Mouse (Mus musculus): ENCODE results near the gene Mycbp2. TPM values are rescaled to one million over a fixed set of nuclear protein-coding genes. Genes with fewer than 3 reads are reported as not detected.
A peak's percentile ranks its signal among the peaks of the same experiment; 100 is the strongest.

Gene Mycbp2
- polyA plus RNA-seq, 1 experiment from 2014 or later: 6.7 TPM

GRCm38 (mm10) chr14:103075166-103075565 lies 271.4 kb downstream of the Mycbp2 start:
- Histone ChIP-seq H3K27ac (ENCODE audit: low read length) (no peak overlapping the region), H3K27me3 (ENCODE audit: control insufficient read depth, insufficient read depth, low read depth, low read length) (no peaks in the 10 kb centered on the region), H3K4me1 (ENCODE audit: control insufficient read depth, low read depth, low read length) (peaks cover 8% of the 10 kb centered on the region), H3K9ac (ENCODE audit: low read depth, low read length) (no peak overlapping the region), H3K9me3 (replicated peaks; ENCODE audit: control insufficient read depth, low read length) (no peaks in the 10 kb centered on the region), H3K4me2 (ENCODE audit: low read depth, low read length) (no peak overlapping the region), H3K36me3 (ENCODE audit: control insufficient read depth, insufficient read depth) (peaks cover 30% of the 10 kb centered on the region), H3K4me3 (ENCODE audit: low read depth, low read length) (no peak overlapping the region)
- no peak for ATAC-seq (ENCODE audit: low read depth)
- WGBS (ENCODE audit: insufficient replicate concordance): 57% methylated on average over 7 of the region's 7 CpGs

- Histone ChIP-seq H3K36me3 (ENCODE audit: control insufficient read depth, insufficient read depth) (peaks cover 30% of the 10 kb centered on the region), H3K27ac (ENCODE audit: low read length) (no peak overlapping the region), H3K27me3 (ENCODE audit: control insufficient read depth, insufficient read depth, low read depth, low read length) (no peaks in the 10 kb centered on the region), H3K9ac (ENCODE audit: low read depth, low read length) (no peak overlapping the region), H3K4me2 (ENCODE audit: low read depth, low read length) (no peak overlapping the region), H3K4me3 (ENCODE audit: low read depth, low read length) (no peak overlapping the region), H3K9me3 (replicated peaks; ENCODE audit: control insufficient read depth, low read length) (no peaks in the 10 kb centered on the region), H3K4me1 (ENCODE audit: control insufficient read depth, low read depth, low read length) (peaks cover 15% of the 10 kb centered on the region)
- ATAC-seq (ENCODE audit: low read depth): no peak
- WGBS (ENCODE audit: insufficient replicate concordance): 93% methylated on average over 8 of the region's 8 CpGs
These were observed 272.8 kb downstream of the Mycbp2 start for GRCm38 (mm10) chr14:103073825-103074224.

- Histone ChIP-seq H3K36me3 (ENCODE audit: control insufficient read depth, insufficient read depth) (peaks cover 30% of the 10 kb centered on the region), H3K9me3 (replicated peaks; ENCODE audit: control insufficient read depth, low read length) (no peaks in the 10 kb centered on the region), H3K27ac (ENCODE audit: low read length) (no peak overlapping the region), H3K9ac (ENCODE audit: low read depth, low read length) (no peak overlapping the region), H3K4me3 (ENCODE audit: low read depth, low read length) (no peak overlapping the region), H3K4me1 (ENCODE audit: control insufficient read depth, low read depth, low read length) (peaks cover 15% of the 10 kb centered on the region), H3K4me2 (ENCODE audit: low read depth, low read length) (no peak overlapping the region), H3K27me3 (ENCODE audit: control insufficient read depth, insufficient read depth, low read depth, low read length) (no peaks in the 10 kb centered on the region)
- no peak for ATAC-seq (ENCODE audit: low read depth)
- 82% methylated on average over 4 of the region's 4 CpGs for WGBS (ENCODE audit: insufficient replicate concordance)
These were observed 273.9 kb downstream of the Mycbp2 start for GRCm38 (mm10) chr14:103072731-103073130.

GRCm38 (mm10) chr14:103071471-103071870 lies 275.1 kb downstream of the Mycbp2 start:
- H3K9ac ChIP-seq (ENCODE audit: low read depth, low read length): no peak overlapping the region
- WGBS (ENCODE audit: insufficient replicate concordance): 81% methylated on average over 12 of the region's 12 CpGs
- peaks cover 26% of the 10 kb centered on the region for H3K36me3 ChIP-seq (ENCODE audit: control insufficient read depth, insufficient read depth)
- H3K4me1 ChIP-seq (ENCODE audit: control insufficient read depth, low read depth, low read length): peaks cover 15% of the 10 kb centered on the region
- no peak overlapping the region for H3K27ac ChIP-seq (ENCODE audit: low read length)
- no peak overlapping the region; the same call in 1 of the 2 replicates for H3K4me3 ChIP-seq (ENCODE audit: low read depth, low read length)
- no peaks in the 10 kb centered on the region for H3K27me3 ChIP-seq (ENCODE audit: control insufficient read depth, insufficient read depth, low read depth, low read length)
- no peaks in the 10 kb centered on the region for H3K9me3 ChIP-seq (replicated peaks; ENCODE audit: control insufficient read depth, low read length)
- H3K4me2 ChIP-seq (ENCODE audit: low read depth, low read length): peak overlapping the region; percentile 92; the same call in 1 of the 2 replicates
- ATAC-seq (ENCODE audit: low read depth): no peak

GRCm38 (mm10) chr14:103070790-103071189 lies 275.8 kb downstream of the Mycbp2 start:
- 3% methylated on average over 10 of the region's 10 CpGs for WGBS (ENCODE audit: insufficient replicate concordance)
- H3K4me2 ChIP-seq (ENCODE audit: low read depth, low read length): peak overlapping the region; percentile 92
- H3K4me3 ChIP-seq (ENCODE audit: low read depth, low read length): peak overlapping the region; percentile 78
- no peaks in the 10 kb centered on the region for H3K9me3 ChIP-seq (replicated peaks; ENCODE audit: control insufficient read depth, low read length)
- peak overlapping the region; percentile 79 for H3K9ac ChIP-seq (ENCODE audit: low read depth, low read length)
- peak overlapping the region; percentile 98 for H3K27ac ChIP-seq (ENCODE audit: low read length)
- no peak for ATAC-seq (ENCODE audit: low read depth)
- H3K27me3 ChIP-seq (ENCODE audit: control insufficient read depth, insufficient read depth, low read depth, low read length): no peaks in the 10 kb centered on the region
- H3K36me3 ChIP-seq (ENCODE audit: control insufficient read depth, insufficient read depth): peaks cover 21% of the 10 kb centered on the region
- H3K4me1 ChIP-seq (ENCODE audit: control insufficient read depth, low read depth, low read length): peaks cover 15% of the 10 kb centered on the region

- ATAC-seq (ENCODE audit: low read depth): peak; percentile 96
- Histone ChIP-seq H3K9ac (ENCODE audit: low read depth, low read length) (peak within 1 kb of the TSS; percentile 79), H3K27ac (ENCODE audit: low read length) (peak within 1 kb of the TSS; percentile 98), H3K27me3 (ENCODE audit: control insufficient read depth, insufficient read depth, low read depth, low read length) (no peaks in the 10 kb centered on the region), H3K4me1 (ENCODE audit: control insufficient read depth, low read depth, low read length) (peaks cover 19% of the 10 kb centered on the region), H3K4me2 (ENCODE audit: low read depth, low read length) (peak within 1 kb of the TSS; percentile 92), H3K4me3 (ENCODE audit: low read depth, low read length) (peak within 1 kb of the TSS; percentile 78), H3K9me3 (replicated peaks; ENCODE audit: control insufficient read depth, low read length) (no peaks in the 10 kb centered on the region), H3K36me3 (ENCODE audit: control insufficient read depth, insufficient read depth) (peaks cover 21% of the 10 kb centered on the region)
- WGBS (ENCODE audit: insufficient replicate concordance): under 1% methylated on average over 65 of the region's 65 CpGs
These were observed 276.6 kb downstream of the Mycbp2 start, which contains the start of gene Cln5 for GRCm38 (mm10) chr14:103069864-103070611. TSS of gene Cln5 (plus strand) at chr14:103070216.

GRCm38 (mm10) chr14:103069465-103069863 lies 277.1 kb downstream of the Mycbp2 start:
- no peak for ATAC-seq (ENCODE audit: low read depth)
- peaks cover 19% of the 10 kb centered on the region for H3K36me3 ChIP-seq (ENCODE audit: control insufficient read depth, insufficient read depth)
- H3K4me2 ChIP-seq (ENCODE audit: low read depth, low read length): peak overlapping the region; percentile 92
- 24% methylated on average over 12 of the region's 12 CpGs for WGBS (ENCODE audit: insufficient replicate concordance)
- peaks cover 19% of the 10 kb centered on the region for H3K4me1 ChIP-seq (ENCODE audit: control insufficient read depth, low read depth, low read length)
- H3K9ac ChIP-seq (ENCODE audit: low read depth, low read length): peak overlapping the region; percentile 64
- no peaks in the 10 kb centered on the region for H3K9me3 ChIP-seq (replicated peaks; ENCODE audit: control insufficient read depth, low read length)
- H3K27me3 ChIP-seq (ENCODE audit: control insufficient read depth, insufficient read depth, low read depth, low read length): no peaks in the 10 kb centered on the region
- H3K4me3 ChIP-seq (ENCODE audit: low read depth, low read length): peak overlapping the region; percentile 78
- H3K27ac ChIP-seq (ENCODE audit: low read length): peak overlapping the region; percentile 98

- Histone ChIP-seq H3K36me3 (ENCODE audit: control insufficient read depth, insufficient read depth) (no peaks in the 10 kb centered on the region), H3K27ac (ENCODE audit: low read length) (no peak overlapping the region), H3K9ac (ENCODE audit: low read depth, low read length) (no peak overlapping the region), H3K4me3 (ENCODE audit: low read depth, low read length) (no peak overlapping the region), H3K9me3 (replicated peaks; ENCODE audit: control insufficient read depth, low read length) (no peaks in the 10 kb centered on the region), H3K27me3 (ENCODE audit: control insufficient read depth, insufficient read depth, low read depth, low read length) (no peaks in the 10 kb centered on the region), H3K4me2 (ENCODE audit: low read depth, low read length) (no peak overlapping the region), H3K4me1 (ENCODE audit: control insufficient read depth, low read depth, low read length) (peaks cover 11% of the 10 kb centered on the region)
- WGBS (ENCODE audit: insufficient replicate concordance): 7% methylated on average over 10 of the region's 10 CpGs
- no peak for ATAC-seq (ENCODE audit: low read depth)
These were observed 281.1 kb downstream of the Mycbp2 start for GRCm38 (mm10) chr14:103065294-103066167.
